Mouse (Mus musculus): ENCODE measurements at regions not wholly inside any gene's neighbourhood (a gene's known extent, or its start where the extent isn't known, plus 50 kb on each side); places are given as distances from the start of the nearest gene placed in this dataset.

DNA sequence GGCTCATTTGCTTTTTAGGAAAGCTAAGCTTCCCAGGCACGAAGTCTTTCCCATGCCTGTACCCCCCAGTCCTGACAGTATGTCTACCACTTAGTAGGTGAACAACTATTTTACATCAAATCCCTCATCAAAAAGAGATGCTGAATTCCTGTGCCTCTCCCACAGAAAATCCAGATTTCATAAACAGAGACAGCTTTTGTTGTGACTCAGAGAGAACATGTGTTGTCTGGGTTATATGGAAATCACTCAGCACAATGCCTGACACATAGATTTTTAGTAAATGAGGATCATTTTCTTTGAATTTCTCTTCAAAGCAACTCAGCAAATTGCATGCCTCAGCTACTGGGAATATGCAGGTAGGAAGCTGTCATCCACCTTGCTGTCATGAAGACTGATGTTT is 193.5 kb downstream of the Usp46 start:
- TF ChIP-seq CTCF (conservative IDR thresholded peaks at IDR 0.05; ENCODE audit: insufficient read depth, insufficient read length, low read depth, low read length) (no peak), POLR2A (IDR thresholded peaks at IDR 0.05; ENCODE audit: low read depth, low read length) (no peak)
